Mouse (Mus musculus) hindbrain, postnatal 0 days (tissue): ENCODE results near the gene Ubox5. TPM values are rescaled to one million over a fixed set of nuclear protein-coding genes. Genes with fewer than 3 reads are reported as not detected.
A peak's percentile ranks its signal among the peaks of the same experiment; 100 is the strongest.

ENCODE experiments used
- ATAC-seq: fragments of 200-750 bp; cut with Nextera tagmentation; 2 replicates; pipeline ENCODE4 v1.8.0; 2017; ENCODE audit warnings: mild to moderate bottlenecking, moderate TSS enrichment, moderate library complexity
- DNase-seq: peaks from one replicate; pipeline ENCODE4 v3.0.0-alpha.2; 2015; ENCODE audit warnings: low spot score
- H3K27ac ChIP-seq: fragments of 300-500 bp; sonication (generic); 2 replicates; pipeline ENCODE4 v1.5.1; 2014; ENCODE audit warnings: mild to moderate bottlenecking
- H3K27me3 ChIP-seq: fragments of 300-500 bp; sonication (generic); 2 replicates; pipeline ENCODE4 v1.6.1; 2014; ENCODE audit warnings: low read length, mixed read lengths; ENCODE audit not compliant: insufficient read depth
- H3K36me3 ChIP-seq: fragments of 300-500 bp; sonication (generic); 2 replicates; pipeline ENCODE4 v1.6.1; 2014; ENCODE audit warnings: low read length, mixed read lengths; ENCODE audit not compliant: insufficient read depth
- H3K4me1 ChIP-seq: fragments of 300-500 bp; sonication (generic); 2 replicates; pipeline ENCODE4 v1.6.1; 2014; ENCODE audit warnings: antibody characterized with exemption, low read length, mixed read lengths; ENCODE audit not compliant: insufficient read depth
- H3K4me2 ChIP-seq: fragments of 300-500 bp; sonication (generic); 2 replicates; pipeline ENCODE4 v1.6.1; 2014; ENCODE audit warnings: low read depth, mild to moderate bottlenecking, low read length, moderate library complexity, mixed read lengths
- H3K4me3 ChIP-seq: fragments of 300-500 bp; sonication (generic); 2 replicates; pipeline ENCODE4 v1.5.1; 2014; ENCODE audit warnings: low read length
- H3K9ac ChIP-seq: fragments of 300-500 bp; sonication (generic); replicated peaks from 2 replicates; pipeline ENCODE4 v1.6.1; 2014; ENCODE audit warnings: mild to moderate bottlenecking, low read length, moderate library complexity, mixed read lengths
- H3K9me3 ChIP-seq: fragments of 300-500 bp; sonication (generic); 2 replicates; pipeline ENCODE4 v1.6.1; 2016; ENCODE audit warnings: low read length, mixed read lengths
- CTCF ChIP-seq: IDR thresholded peaks from 2 replicates; pipeline ENCODE4 v1.5.1; 2016; ENCODE audit warnings: antibody characterized with exemption, control low read depth, low read depth
- WGBS: fragments of 180-500 bp; shearing (Covaris S2); extraction: QIAGEN DNeasy Blood & Tissue Kit; methylation state at CpG from one replicate; pipeline ENCODE4 v1.1.7; 2014; 5-methylcytosine and 5-hydroxymethylcytosine counted together
- polyA plus RNA-seq: library from polyadenylated mRNA; unstranded; fragments of >200 nt; fragmentation: Nextera tagmentation; extraction: Ambion mirVana; gene quantifications from 2 replicates; pipeline ENCODE4 v1.2.1, GENCODE M21; 2015
- total RNA-seq: library from RNA; depleted of rRNA; stranded (reverse); fragments of >200 nt; gene quantifications from 2 replicates; pipeline ENCODE4 v1.2.3, GENCODE M21; 2014

Gene Ubox5
- total and polyA plus RNA-seq, 2 experiments from 2014 or later = 5.9 to 6.8 TPM

DNA sequence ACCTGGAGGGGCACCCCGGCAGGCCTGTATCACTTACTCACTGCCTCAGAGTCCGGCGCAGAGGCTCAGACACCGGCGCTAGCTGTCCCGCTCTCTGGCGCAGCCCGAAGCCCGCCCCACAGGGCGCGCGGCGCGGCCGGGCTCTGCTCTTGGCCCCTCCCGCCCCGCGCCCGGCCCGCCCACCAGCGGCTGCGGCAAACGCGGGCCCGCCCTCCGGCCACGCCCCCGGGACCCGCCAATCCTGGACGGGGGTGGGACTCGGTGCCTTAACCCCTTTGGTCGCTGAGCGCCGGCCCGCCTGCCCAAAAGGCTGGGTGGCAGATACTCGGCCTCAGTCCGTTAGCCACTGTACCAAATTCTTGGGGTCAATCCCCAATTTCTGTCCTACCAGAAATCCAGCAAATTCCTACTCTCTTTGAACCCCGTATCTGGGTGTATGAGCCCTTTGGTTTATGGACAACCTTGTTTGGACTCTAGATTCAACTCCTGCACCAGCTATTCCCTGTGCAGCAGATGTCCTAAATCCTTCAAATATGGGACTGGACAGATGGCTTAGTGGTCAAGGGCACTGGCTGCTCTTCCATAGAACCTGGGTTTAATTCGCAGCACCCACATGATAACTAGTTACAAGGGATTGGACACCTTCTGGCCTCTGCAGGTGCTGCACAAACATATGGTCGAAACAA is 13.0 kb upstream of the Ubox5 start, which contains the start of gene Lzts3:
Lzts3 (minus strand) TSS at position 120 of the 686 bp plus-strand sequence.
- Histone ChIP-seq H3K27ac (peak within 1 kb of the TSS; percentile 84), H3K4me2 (peak within 1 kb of the TSS; percentile 80), H3K9me3 (no peaks in the 10 kb centered on the region), H3K4me1 (peaks cover 11% of the 10 kb centered on the region; the same call in 1 of the 2 replicates), H3K36me3 (no peaks in the 10 kb centered on the region), H3K4me3 (peak within 1 kb of the TSS; percentile 84), H3K27me3 (no peaks in the 10 kb centered on the region), H3K9ac (peak within 1 kb of the TSS; percentile 80)
- peak; percentile 96 for ATAC-seq
- TF ChIP-seq CTCF = 0 out of 2 replicates have a peak, but pooled peaks have one; percentile 6
- WGBS = 3% methylated on average over 29 of the region's 40 CpGs
- DNase-seq = peak; percentile 96

DNA sequence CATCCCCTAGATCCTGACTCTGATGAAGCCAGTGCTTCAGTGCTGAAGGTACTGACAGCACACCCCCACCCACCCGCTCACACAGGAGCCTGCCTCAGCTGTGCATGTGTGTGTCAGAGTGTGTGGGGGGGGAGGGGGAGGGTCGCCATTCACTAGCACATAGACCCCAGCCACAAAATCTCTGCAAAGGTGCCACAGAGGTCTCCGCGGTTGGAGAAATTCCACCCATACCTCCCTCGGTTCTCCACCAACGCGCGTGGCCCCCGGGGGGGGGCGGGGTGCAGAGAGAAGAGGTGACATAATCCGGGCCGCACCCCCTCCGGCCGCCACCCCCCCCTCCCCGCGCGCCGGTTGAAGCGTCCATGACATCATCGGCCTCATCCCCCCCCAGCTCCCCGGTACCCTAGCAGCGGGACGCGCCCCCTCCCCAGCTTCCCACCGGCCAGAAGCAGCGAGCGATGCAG is 12.4 kb upstream of the Ubox5 start:
- peak; percentile 58 for DNase-seq
- H3K4me2 ChIP-seq = peak overlapping the region; percentile 80
- no peak for TF ChIP-seq CTCF
- H3K4me1 ChIP-seq = peaks cover 11% of the 10 kb centered on the region; the same call in 1 of the 2 replicates
- H3K4me3 ChIP-seq = peak overlapping the region; percentile 84
- H3K9ac ChIP-seq = peak overlapping the region; percentile 80
- peak overlapping the region; percentile 84 for H3K27ac ChIP-seq
- no peaks in the 10 kb centered on the region for H3K9me3 ChIP-seq
- no peaks in the 10 kb centered on the region for H3K27me3 ChIP-seq
- WGBS = 2% methylated on average over 25 of the region's 27 CpGs
- no peaks in the 10 kb centered on the region for H3K36me3 ChIP-seq
- ATAC-seq = peak; percentile 76

DNA sequence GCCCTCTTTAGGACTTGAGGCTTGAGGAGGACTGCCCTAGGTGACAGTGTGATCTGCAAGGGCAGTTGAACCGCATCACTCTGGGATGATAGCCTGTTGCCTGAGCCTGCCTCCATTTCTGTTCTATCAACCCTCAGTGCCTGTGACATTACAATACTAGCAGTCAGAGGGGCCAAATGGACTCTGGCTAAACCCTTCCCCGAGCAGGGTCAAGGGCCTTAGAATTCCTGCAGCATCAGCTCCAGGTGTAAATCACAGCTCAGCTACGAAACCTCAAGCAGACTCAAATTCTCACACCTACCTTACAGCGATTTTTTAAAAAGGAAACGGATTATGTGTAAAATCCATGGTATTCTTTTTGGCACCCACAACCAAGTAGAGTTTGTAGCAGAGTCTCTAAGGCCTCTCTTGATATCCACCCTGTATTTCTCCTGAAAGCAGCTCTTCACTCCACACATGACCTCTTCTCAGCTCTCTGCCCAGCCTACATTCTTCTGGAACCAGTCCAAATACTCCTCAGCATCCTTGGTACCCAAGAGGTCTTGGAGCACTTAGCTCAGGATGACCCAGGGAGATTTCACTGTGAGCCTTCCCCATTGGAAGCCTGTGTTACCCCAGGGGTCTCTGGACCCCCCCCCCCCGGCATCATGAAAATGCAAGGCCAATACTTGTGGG is 11.7 kb upstream of the Ubox5 start:
- Histone ChIP-seq H3K36me3 (no peaks in the 10 kb centered on the region), H3K9ac (peak overlapping the region; percentile 80), H3K4me1 (peaks cover 11% of the 10 kb centered on the region; the same call in 1 of the 2 replicates), H3K27me3 (no peaks in the 10 kb centered on the region; the same call in 1 of the 2 replicates), H3K27ac (peak overlapping the region; percentile 84; the same call in 1 of the 2 replicates), H3K9me3 (no peaks in the 10 kb centered on the region), H3K4me2 (peak overlapping the region; percentile 80), H3K4me3 (peak overlapping the region; percentile 84)
- ATAC-seq (no peak), DNase-seq (peak; percentile 20)
- 63% methylated on average over 6 of the region's 6 CpGs for WGBS
- TF ChIP-seq CTCF = no peak

DNA sequence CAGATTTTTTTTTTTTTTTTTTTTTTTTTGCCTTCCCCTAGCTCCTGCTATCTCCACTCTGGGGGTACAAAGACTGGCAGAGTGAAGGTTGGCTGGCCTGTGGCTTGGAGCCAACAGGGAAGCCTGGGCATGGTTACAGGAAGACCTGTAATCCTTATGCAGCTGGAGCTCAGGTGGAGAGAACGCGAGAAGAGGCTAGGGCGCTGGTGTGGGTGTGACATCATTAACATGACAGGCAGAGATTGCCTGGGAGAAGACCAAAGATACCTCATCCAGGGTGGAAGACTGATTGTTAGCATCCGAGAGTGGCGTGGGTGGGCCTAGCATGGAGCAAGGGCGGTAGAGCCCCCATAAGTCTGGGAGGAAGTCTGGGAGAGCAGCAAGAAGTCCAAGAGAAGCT is 9.4 kb upstream of the Ubox5 start:
- no peak overlapping the region for H3K4me2 ChIP-seq
- peaks cover 6% of the 10 kb centered on the region; the same call in 1 of the 2 replicates for H3K36me3 ChIP-seq
- ATAC-seq = no peak
- DNase-seq = no peak
- H3K27me3 ChIP-seq = no peaks in the 10 kb centered on the region; the same call in 1 of the 2 replicates
- H3K9me3 ChIP-seq = no peaks in the 10 kb centered on the region
- H3K27ac ChIP-seq = no peak overlapping the region
- peaks cover 19% of the 10 kb centered on the region for H3K4me1 ChIP-seq
- H3K9ac ChIP-seq = no peak overlapping the region
- TF ChIP-seq CTCF = no peak
- WGBS = 81% methylated on average over 6 of the region's 6 CpGs
- H3K4me3 ChIP-seq = no peak overlapping the region

DNA sequence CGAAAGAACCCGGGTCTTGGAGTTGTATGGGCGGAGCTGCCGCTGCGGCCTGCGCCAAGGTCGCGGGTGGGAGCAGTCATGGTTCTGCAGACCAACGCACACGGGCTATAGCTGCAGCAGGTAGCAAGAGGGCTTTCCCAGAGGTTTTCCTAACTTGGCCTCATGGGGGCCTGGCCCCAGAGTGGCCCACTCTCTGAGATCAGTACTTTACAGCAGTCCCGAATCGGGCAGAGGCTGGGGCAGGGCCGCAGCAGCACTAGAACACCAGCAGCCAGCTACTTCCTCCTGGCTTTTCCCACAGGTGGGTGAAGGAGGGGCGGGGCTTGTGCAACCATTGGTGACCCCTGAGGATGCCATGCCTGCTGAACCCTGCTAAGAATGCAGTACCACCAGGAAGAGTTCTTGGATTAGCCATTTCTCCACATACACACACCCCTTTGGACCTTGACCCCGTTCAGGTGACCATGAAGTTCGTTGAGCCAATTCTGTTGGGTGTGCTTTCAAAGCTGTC is 8.3 kb upstream of the Ubox5 start:
- H3K4me1 ChIP-seq = peaks cover 20% of the 10 kb centered on the region
- no peak overlapping the region for H3K4me2 ChIP-seq
- H3K27ac ChIP-seq = no peak overlapping the region
- no peak for DNase-seq
- no peak for ATAC-seq
- TF ChIP-seq CTCF = no peak
- 38% methylated on average over 16 of the region's 16 CpGs for WGBS
- no peak overlapping the region for H3K9ac ChIP-seq
- H3K9me3 ChIP-seq = no peaks in the 10 kb centered on the region
- no peak overlapping the region for H3K4me3 ChIP-seq
- no peaks in the 10 kb centered on the region; the same call in 1 of the 2 replicates for H3K27me3 ChIP-seq
- H3K36me3 ChIP-seq = peaks cover 6% of the 10 kb centered on the region; the same call in 1 of the 2 replicates

DNA sequence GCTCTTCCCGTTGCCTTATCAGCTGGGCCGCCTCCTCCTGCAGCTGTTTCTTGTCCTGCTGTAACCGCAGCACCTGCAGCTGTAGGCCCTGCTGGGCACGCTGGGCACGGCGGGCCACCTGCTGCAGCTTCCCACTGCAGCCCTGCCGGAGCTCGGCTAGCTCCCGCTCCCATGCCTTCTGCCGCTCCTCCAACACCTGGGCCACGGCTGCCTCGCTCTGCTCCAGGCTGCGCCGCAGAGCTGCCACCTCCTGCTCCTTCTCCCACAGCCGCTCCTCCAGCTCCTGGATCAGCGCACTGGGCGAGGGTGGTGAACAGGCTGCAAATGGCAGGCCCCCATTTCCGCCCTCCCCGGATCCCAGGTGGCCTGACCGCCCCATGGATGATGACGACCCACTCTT is 6.0 kb upstream of the Ubox5 start:
- no peak for TF ChIP-seq CTCF
- 40% methylated on average over 21 of the region's 21 CpGs for WGBS
- Histone ChIP-seq H3K4me1 (peaks cover 16% of the 10 kb centered on the region), H3K4me3 (no peak overlapping the region), H3K36me3 (peaks cover 6% of the 10 kb centered on the region; the same call in 1 of the 2 replicates), H3K27ac (no peak overlapping the region), H3K27me3 (no peaks in the 10 kb centered on the region; the same call in 1 of the 2 replicates), H3K9ac (no peak overlapping the region), H3K4me2 (no peak overlapping the region), H3K9me3 (no peaks in the 10 kb centered on the region)
- ATAC-seq = no peak
- DNase-seq = peak; percentile 5
